Mouse (Mus musculus): Measurements from ENCODE around the gene Nxf1.

DNA sequence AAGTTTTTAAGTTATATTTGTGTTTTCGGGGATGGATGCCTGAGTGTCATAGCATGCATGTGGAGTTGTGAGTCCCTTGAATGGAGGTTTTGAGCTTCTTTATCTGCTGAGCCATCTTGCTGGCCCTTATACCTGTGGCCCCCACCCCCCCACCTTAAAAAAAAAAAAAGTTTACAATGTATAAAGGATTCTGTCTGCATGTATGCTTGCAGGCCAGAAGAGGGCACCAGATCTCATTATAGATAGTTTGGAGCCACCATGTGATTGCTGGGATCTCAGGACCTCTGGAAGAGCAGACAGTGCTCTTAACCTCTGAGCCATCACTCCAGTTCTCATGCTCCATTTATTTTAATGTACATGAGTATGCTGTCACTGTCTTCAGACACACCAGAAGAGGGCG lies 9.5 kb upstream of the Nxf1 start:
- TF ChIP-seq POLR2AphosphoS5 (IDR thresholded peaks at IDR 0.05; ENCODE audit: insufficient replicate concordance, low read depth, low read length) (no peak), CTCF (IDR thresholded peaks at IDR 0.05; ENCODE audit: low read depth, low read length) (no peak), GATA1 (IDR thresholded peaks at IDR 0.05; ENCODE audit: borderline replicate concordance, low read length) (no peak), GATA2 (IDR thresholded peaks at IDR 0.05; ENCODE audit: borderline replicate concordance, low read depth, low read length) (no peak)
